Mouse (Mus musculus): ENCODE results near the gene Rpa1. TPM values are rescaled to one million over a fixed set of nuclear protein-coding genes. Genes with fewer than 3 reads are reported as not detected.

Gene Rpa1
- total and polyA plus RNA-seq, 3 experiments, result 230 to 357 (median 287) TPM

- H3K27me3 ChIP-seq (replicated peaks), result no peaks in the 10 kb centered on the region
- H3K4me1 ChIP-seq (ENCODE audit: control insufficient read depth in 1 of 2, insufficient read depth in 2 of 2), result peaks cover 0 to 18% of the 10 kb centered on the region in 2 experiments; a peak in 2 of 4 replicates
- no peak overlapping the region for H3K27ac ChIP-seq (ENCODE audit: insufficient read depth, low read depth)
- H3K36me3 ChIP-seq (replicated peaks in 1 of 2; ENCODE audit: control insufficient read depth in 1 of 2, insufficient read depth in 1 of 2, low read length in 1 of 2), result peaks cover 39 to 62% of the 10 kb centered on the region in 2 experiments
- in situ Hi-C loops (cut with MboI; ENCODE audit: low pct_ligation_motif_present, low pct_unique_long_range_greater_than_20kb, low sequenced_read_pairs), result loop anchor here (25.0 kb wide), 1 partner anchor 312 kb away; no protein-coding TSS in a partner anchor
- DNase-seq (ENCODE audit: extremely low read depth), result no peak
- no peaks in the 10 kb centered on the region for H3K79me2 ChIP-seq (replicated peaks; ENCODE audit: control insufficient read depth, extremely low read depth, insufficient read depth, poor library complexity, severe bottlenecking)
- dilution Hi-C loops (cut with MboI; ENCODE audit: extremely low pct_ligation_motif_present, extremely low pct_unique_long_range_greater_than_20kb, low sequenced_read_pairs), result no loop called here
- no peaks in the 10 kb centered on the region for H3K9me3 ChIP-seq (replicated peaks; ENCODE audit: low read length)
- no peak for TF ChIP-seq ZNF384 (IDR thresholded peaks at IDR 0.05; ENCODE audit: low read depth, low read length)
- TF ChIP-seq TCF12 (IDR thresholded peaks at IDR 0.05; ENCODE audit: low read depth, low read length), result no peak
- TF ChIP-seq CHD1 (IDR thresholded peaks at IDR 0.05; ENCODE audit: low read depth, low read length), result no peak
- no peak for TF ChIP-seq BHLHE40 (IDR thresholded peaks at IDR 0.05; ENCODE audit: low read depth, low read length)
- TF ChIP-seq JUN (IDR thresholded peaks at IDR 0.05; ENCODE audit: insufficient read depth, low read depth, low read length), result no peak
- TF ChIP-seq ZMIZ1 (IDR thresholded peaks at IDR 0.05; ENCODE audit: low read depth, low read length), result no peak
- no peak overlapping the region for H3K9ac ChIP-seq (ENCODE audit: insufficient read depth, low read depth)
- no peak overlapping the region for H3K4me2 ChIP-seq (ENCODE audit: insufficient read depth, low read depth, poor library complexity, severe bottlenecking)
- H3K4me3 ChIP-seq (replicated peaks in 1 of 3; ENCODE audit: low read depth in 2 of 3, low read length in 2 of 3, poor library complexity in 1 of 3), result no peak overlapping the region
These were observed 48.3 kb downstream of the Rpa1 start for GRCm38 (mm10) chr11:75299786-75300185.

- DNase-seq (ENCODE audit: extremely low read depth), result no peak
- Histone ChIP-seq H3K4me1 (ENCODE audit: control insufficient read depth in 1 of 2, insufficient read depth in 2 of 2) (peaks cover 0 to 23% of the 10 kb centered on the region in 2 experiments; a peak in 2 of 4 replicates), H3K4me3 (replicated peaks in 1 of 3; ENCODE audit: low read depth in 2 of 3, low read length in 2 of 3, poor library complexity in 1 of 3) (no peak overlapping the region), H3K36me3 (replicated peaks in 1 of 2; ENCODE audit: control insufficient read depth in 1 of 2, insufficient read depth in 1 of 2, low read length in 1 of 2) (peaks cover 36 to 52% of the 10 kb centered on the region in 2 experiments), H3K4me2 (ENCODE audit: insufficient read depth, low read depth, poor library complexity, severe bottlenecking) (no peak overlapping the region), H3K27me3 (replicated peaks) (no peaks in the 10 kb centered on the region), H3K9ac (ENCODE audit: insufficient read depth, low read depth) (no peak overlapping the region), H3K9me3 (replicated peaks; ENCODE audit: low read length) (no peaks in the 10 kb centered on the region), H3K79me2 (replicated peaks; ENCODE audit: control insufficient read depth, extremely low read depth, insufficient read depth, poor library complexity, severe bottlenecking) (no peaks in the 10 kb centered on the region), H3K27ac (ENCODE audit: insufficient read depth, low read depth) (no peak overlapping the region)
- dilution Hi-C loops (cut with MboI; ENCODE audit: extremely low pct_ligation_motif_present, extremely low pct_unique_long_range_greater_than_20kb, low sequenced_read_pairs), result no loop called here
- in situ Hi-C loops (cut with MboI; ENCODE audit: low pct_ligation_motif_present, low pct_unique_long_range_greater_than_20kb, low sequenced_read_pairs), result loop anchor here (25.0 kb wide), 1 partner anchor 311 kb away; no protein-coding TSS in a partner anchor
- TF ChIP-seq MAFK (IDR thresholded peaks at IDR 0.05; ENCODE audit: insufficient replicate concordance, low read length), result no peak
- TF ChIP-seq SMC3 (IDR thresholded peaks at IDR 0.05; ENCODE audit: low read depth, low read length), result no peak
- no peak for TF ChIP-seq GABPA (IDR thresholded peaks at IDR 0.05; ENCODE audit: insufficient replicate concordance, low read depth, low read length)
- TF ChIP-seq SIN3A (IDR thresholded peaks at IDR 0.05; ENCODE audit: low read length), result no peak
- TF ChIP-seq POLR2A (IDR thresholded peaks at IDR 0.05; ENCODE audit: low read depth, low read length), result no peak
- TF ChIP-seq PAX5 (IDR thresholded peaks at IDR 0.05; ENCODE audit: low read length), result no peak
- TF ChIP-seq CHD2 (IDR thresholded peaks at IDR 0.05; ENCODE audit: low read length), result no peak
These were observed 49.6 kb downstream of the Rpa1 start for GRCm38 (mm10) chr11:75298491-75298890.

GRCm38 (mm10) chr11:75297631-75298030 is 50.5 kb downstream of the Rpa1 start:
- no peaks in the 10 kb centered on the region for H3K79me2 ChIP-seq (replicated peaks; ENCODE audit: control insufficient read depth, extremely low read depth, insufficient read depth, poor library complexity, severe bottlenecking)
- no peaks in the 10 kb centered on the region for H3K9me3 ChIP-seq (replicated peaks; ENCODE audit: low read length)
- TF ChIP-seq TBP (conservative IDR thresholded peaks at IDR 0.05; ENCODE audit: low read depth, low read length) (no peak), E2F4 (IDR thresholded peaks at IDR 0.05; ENCODE audit: insufficient replicate concordance, low read depth, low read length) (no peak), CTCF (conservative IDR thresholded peaks at IDR 0.05 in 1 of 2, IDR thresholded peaks at IDR 0.05 in 1 of 2; ENCODE audit: low read depth in 2 of 2, low read length in 2 of 2) (no peak), PAX5 (IDR thresholded peaks at IDR 0.05; ENCODE audit: low read length) (no peak), MAFK (IDR thresholded peaks at IDR 0.05; ENCODE audit: insufficient replicate concordance, low read length) (no peak), POLR2A (IDR thresholded peaks at IDR 0.05; ENCODE audit: low read depth, low read length) (no peak), NRF1 (IDR thresholded peaks at IDR 0.05; ENCODE audit: low read depth, low read length) (no peak), BHLHE40 (IDR thresholded peaks at IDR 0.05; ENCODE audit: low read depth, low read length) (no peak), GABPA (IDR thresholded peaks at IDR 0.05; ENCODE audit: insufficient replicate concordance, low read depth, low read length) (no peak), KAT2A (IDR thresholded peaks at IDR 0.05; ENCODE audit: insufficient replicate concordance, low read length) (no peak), SIN3A (IDR thresholded peaks at IDR 0.05; ENCODE audit: low read length) (no peak), EP300 (IDR thresholded peaks at IDR 0.05; ENCODE audit: low read length) (no peak), ZC3H11A (IDR thresholded peaks at IDR 0.05; ENCODE audit: low read depth, low read length) (no peak), ZNF384 (IDR thresholded peaks at IDR 0.05; ENCODE audit: low read depth, low read length) (no peak), MEF2A (IDR thresholded peaks at IDR 0.05; ENCODE audit: borderline replicate concordance, low read depth, low read length) (no peak)
- DNase-seq (ENCODE audit: extremely low read depth), result no peak
- H3K9ac ChIP-seq (ENCODE audit: insufficient read depth, low read depth), result no peak overlapping the region
- H3K27me3 ChIP-seq (replicated peaks), result no peaks in the 10 kb centered on the region
- peaks cover 0 to 23% of the 10 kb centered on the region in 2 experiments; a peak in 2 of 4 replicates for H3K4me1 ChIP-seq (ENCODE audit: control insufficient read depth in 1 of 2, insufficient read depth in 2 of 2)
- H3K36me3 ChIP-seq (replicated peaks in 1 of 2; ENCODE audit: control insufficient read depth in 1 of 2, insufficient read depth in 1 of 2, low read length in 1 of 2), result peaks cover 29 to 43% of the 10 kb centered on the region in 2 experiments
- dilution Hi-C loops (cut with MboI; ENCODE audit: extremely low pct_ligation_motif_present, extremely low pct_unique_long_range_greater_than_20kb, low sequenced_read_pairs) (no loop called here), in situ Hi-C loops (cut with MboI; ENCODE audit: low pct_ligation_motif_present, low pct_unique_long_range_greater_than_20kb, low sequenced_read_pairs) (loop anchor here (25.0 kb wide), 1 partner anchor 310 kb away; no protein-coding TSS in a partner anchor)
- H3K4me3 ChIP-seq (replicated peaks in 1 of 3; ENCODE audit: low read depth in 2 of 3, low read length in 2 of 3, poor library complexity in 1 of 3), result no peak overlapping the region
- H3K4me2 ChIP-seq (ENCODE audit: insufficient read depth, low read depth, poor library complexity, severe bottlenecking), result no peak overlapping the region
- H3K27ac ChIP-seq (ENCODE audit: insufficient read depth, low read depth), result no peak overlapping the region
